Mouse (Mus musculus): Measurements from ENCODE around the gene Enthd1.
"Not testable (repeated sequence)": the region's sequence is repeated elsewhere in the genome, so short reads cannot be mapped to it uniquely, and the experiment has no call there.

Gene Enthd1

GRCm38 (mm10) chr15:80532281-80533072 is 32.5 kb downstream of the Enthd1 start:
- no peak for DNase-seq

- no peak for DNase-seq
These were observed 33.9 kb downstream of the Enthd1 start for GRCm38 (mm10) chr15:80531026-80531425.

- DNase-seq: peak; percentile 62
These were observed 34.7 kb downstream of the Enthd1 start for GRCm38 (mm10) chr15:80529955-80530869.

- no peak for DNase-seq
These were observed 43.1 kb downstream of the Enthd1 start for GRCm38 (mm10) chr15:80521661-80522388.

- DNase-seq: no peak
These were observed 45.0 kb downstream of the Enthd1 start for GRCm38 (mm10) chr15:80519931-80520330.

- DNase-seq: no peak
These were observed 46.3 kb downstream of the Enthd1 start for GRCm38 (mm10) chr15:80518567-80519223.

- peak; percentile 55 for DNase-seq
These were observed 47.0 kb downstream of the Enthd1 start for GRCm38 (mm10) chr15:80517996-80518395.

- DNase-seq: no peak
These were observed 48.4 kb downstream of the Enthd1 start for GRCm38 (mm10) chr15:80516525-80516924.

GRCm38 (mm10) chr15:80505086-80505485 is 59.9 kb downstream of the Enthd1 start:
- no peak for DNase-seq

- peak; percentile 49 for DNase-seq
These were observed 61.8 kb downstream of the Enthd1 start for GRCm38 (mm10) chr15:80503155-80503554.

GRCm38 (mm10) chr15:80502741-80503140 is 62.2 kb downstream of the Enthd1 start:
- no peak for DNase-seq

GRCm38 (mm10) chr15:80501106-80502096 is 63.6 kb downstream of the Enthd1 start:
- DNase-seq: no peak

GRCm38 (mm10) chr15:80500426-80500825 is 64.5 kb downstream of the Enthd1 start:
- DNase-seq: no peak

GRCm38 (mm10) chr15:80497733-80498132 is 67.2 kb downstream of the Enthd1 start:
- not testable (repeated sequence) for DNase-seq

GRCm38 (mm10) chr15:80491505-80491904 is 73.5 kb downstream of the Enthd1 start:
- DNase-seq: peak; percentile 53

GRCm38 (mm10) chr15:80490151-80490550 is 74.8 kb downstream of the Enthd1 start:
- no peak for DNase-seq

GRCm38 (mm10) chr15:80488658-80489057 is 76.3 kb downstream of the Enthd1 start:
- peak; percentile 45 for DNase-seq

- no peak for DNase-seq
These were observed 79.4 kb downstream of the Enthd1 start for GRCm38 (mm10) chr15:80485601-80486000.

- no peak for DNase-seq
These were observed 81.8 kb downstream of the Enthd1 start for GRCm38 (mm10) chr15:80483041-80483705.

GRCm38 (mm10) chr15:80482348-80482747 is 82.6 kb downstream of the Enthd1 start:
- DNase-seq: no peak
